Mouse (Mus musculus): ENCODE results near the gene Zbtb18. TPM values are rescaled to one million over a fixed set of nuclear protein-coding genes. Genes with fewer than 3 reads are reported as not detected.

Zbtb18 gene
- polyA plus RNA-seq, 1 experiment from 2014 or later, result 7.8 TPM

- no peak for DNase-seq (ENCODE audit: low spot score)
- no peak overlapping the region for H3K27ac ChIP-seq
- WGBS, result 81% methylated on average over 4 of the region's 4 CpGs
Measured at GRCm38 (mm10) chr1:177470091-177470490, 27.9 kb downstream of the Zbtb18 start.

GRCm38 (mm10) chr1:177470951-177471350, 28.8 kb downstream of the Zbtb18 start:
- H3K36me3 ChIP-seq, result no peaks in the 10 kb centered on the region
- H3K9me3 ChIP-seq, result no peaks in the 10 kb centered on the region
- H3K4me1 ChIP-seq (replicated peaks), result no peaks in the 10 kb centered on the region; the same call in 1 of the 2 replicates
- WGBS, result 74% methylated on average over 2 of the region's 2 CpGs
- no peak for DNase-seq (ENCODE audit: low spot score)
- H3K27me3 ChIP-seq (ENCODE audit: insufficient read depth, poor library complexity, severe bottlenecking), result no peaks in the 10 kb centered on the region
- H3K27ac ChIP-seq, result no peak overlapping the region
- no peak overlapping the region for H3K4me3 ChIP-seq

More at GRCm38 (mm10) chr1:177470091-177470490, 27.9 kb downstream of the Zbtb18 start:
- H3K36me3 ChIP-seq, result no peaks in the 10 kb centered on the region
- no peak overlapping the region for H3K4me3 ChIP-seq
- no peaks in the 10 kb centered on the region for H3K9me3 ChIP-seq
- no peaks in the 10 kb centered on the region for H3K27me3 ChIP-seq (ENCODE audit: insufficient read depth, poor library complexity, severe bottlenecking)
- no peaks in the 10 kb centered on the region; the same call in 1 of the 2 replicates for H3K4me1 ChIP-seq (replicated peaks)

- DNase-seq (ENCODE audit: low spot score), result no peak
- no peaks in the 10 kb centered on the region for H3K27me3 ChIP-seq (ENCODE audit: insufficient read depth, poor library complexity, severe bottlenecking)
- 87% methylated on average over 13 of the region's 13 CpGs for WGBS
- H3K9me3 ChIP-seq, result no peaks in the 10 kb centered on the region
- H3K4me1 ChIP-seq (replicated peaks), result no peaks in the 10 kb centered on the region; the same call in 1 of the 2 replicates
- no peaks in the 10 kb centered on the region for H3K36me3 ChIP-seq
- no peak overlapping the region for H3K27ac ChIP-seq
- H3K4me3 ChIP-seq, result no peak overlapping the region
Measured at GRCm38 (mm10) chr1:177475542-177476197, 33.5 kb downstream of the Zbtb18 start.

GRCm38 (mm10) chr1:177478578-177478977, 36.4 kb downstream of the Zbtb18 start:
- DNase-seq (ENCODE audit: low spot score), result no peak
- Histone ChIP-seq H3K4me1 (replicated peaks) (no peaks in the 10 kb centered on the region; the same call in 1 of the 2 replicates), H3K27me3 (ENCODE audit: insufficient read depth, poor library complexity, severe bottlenecking) (no peaks in the 10 kb centered on the region), H3K27ac (no peak overlapping the region), H3K9me3 (no peaks in the 10 kb centered on the region), H3K4me3 (no peak overlapping the region), H3K36me3 (no peaks in the 10 kb centered on the region)
- 79% methylated on average over 2 of the region's 2 CpGs for WGBS

GRCm38 (mm10) chr1:177479356-177480004, 37.3 kb downstream of the Zbtb18 start:
- Histone ChIP-seq H3K27me3 (ENCODE audit: insufficient read depth, poor library complexity, severe bottlenecking) (no peaks in the 10 kb centered on the region), H3K36me3 (no peaks in the 10 kb centered on the region), H3K9me3 (no peaks in the 10 kb centered on the region), H3K4me3 (no peak overlapping the region), H3K27ac (no peak overlapping the region), H3K4me1 (replicated peaks) (peaks cover 3% of the 10 kb centered on the region; the same call in 1 of the 2 replicates)
- WGBS, result 82% methylated on average over 10 of the region's 10 CpGs
- no peak for DNase-seq (ENCODE audit: low spot score)

- H3K36me3 ChIP-seq, result no peaks in the 10 kb centered on the region
- WGBS, result 94% methylated on average over 2 of the region's 2 CpGs
- H3K27me3 ChIP-seq (ENCODE audit: insufficient read depth, poor library complexity, severe bottlenecking), result no peaks in the 10 kb centered on the region
- H3K9me3 ChIP-seq, result no peaks in the 10 kb centered on the region
- peaks cover 15% of the 10 kb centered on the region for H3K4me1 ChIP-seq (replicated peaks)
- H3K27ac ChIP-seq, result no peak overlapping the region
- no peak for DNase-seq (ENCODE audit: low spot score)
- H3K4me3 ChIP-seq, result no peak overlapping the region
Measured at GRCm38 (mm10) chr1:177483612-177484011, 41.5 kb downstream of the Zbtb18 start.

- Histone ChIP-seq H3K27ac (no peak overlapping the region), H3K9me3 (no peaks in the 10 kb centered on the region), H3K4me3 (no peak overlapping the region), H3K36me3 (no peaks in the 10 kb centered on the region), H3K27me3 (ENCODE audit: insufficient read depth, poor library complexity, severe bottlenecking) (no peaks in the 10 kb centered on the region), H3K4me1 (replicated peaks) (peaks cover 15% of the 10 kb centered on the region)
- 83% methylated on average over 7 of the region's 7 CpGs for WGBS
- DNase-seq (ENCODE audit: low spot score), result no peak
Measured at GRCm38 (mm10) chr1:177484280-177484679, 42.1 kb downstream of the Zbtb18 start.

GRCm38 (mm10) chr1:177484680-177485079, 42.5 kb downstream of the Zbtb18 start:
- DNase-seq (ENCODE audit: low spot score), result no peak
- no peaks in the 10 kb centered on the region for H3K27me3 ChIP-seq (ENCODE audit: insufficient read depth, poor library complexity, severe bottlenecking)
- no peaks in the 10 kb centered on the region for H3K36me3 ChIP-seq
- peaks cover 15% of the 10 kb centered on the region for H3K4me1 ChIP-seq (replicated peaks)
- 0 out of 2 replicates have a peak overlapping the region, but pooled peaks have one; percentile 3 for H3K27ac ChIP-seq
- WGBS, result 60% methylated on average over 7 of the region's 7 CpGs
- no peak overlapping the region for H3K4me3 ChIP-seq
- H3K9me3 ChIP-seq, result no peaks in the 10 kb centered on the region

- no peaks in the 10 kb centered on the region for H3K27me3 ChIP-seq (ENCODE audit: insufficient read depth, poor library complexity, severe bottlenecking)
- no peak for DNase-seq (ENCODE audit: low spot score)
- no peak overlapping the region for H3K4me3 ChIP-seq
- H3K4me1 ChIP-seq (replicated peaks), result peaks cover 27% of the 10 kb centered on the region; the same call in 1 of the 2 replicates
- WGBS, result 78% methylated on average over 7 of the region's 7 CpGs
- no peaks in the 10 kb centered on the region for H3K9me3 ChIP-seq
- H3K27ac ChIP-seq, result no peak overlapping the region
- no peaks in the 10 kb centered on the region for H3K36me3 ChIP-seq
Measured at GRCm38 (mm10) chr1:177489844-177490243, 47.7 kb downstream of the Zbtb18 start.

GRCm38 (mm10) chr1:177490808-177491207, 48.7 kb downstream of the Zbtb18 start:
- WGBS, result 44% methylated on average over 4 of the region's 4 CpGs

GRCm38 (mm10) chr1:177491280-177491679, 49.1 kb downstream of the Zbtb18 start:
- DNase-seq (ENCODE audit: low spot score), result no peak
- H3K36me3 ChIP-seq, result no peaks in the 10 kb centered on the region
- H3K27me3 ChIP-seq (ENCODE audit: insufficient read depth, poor library complexity, severe bottlenecking), result no peaks in the 10 kb centered on the region
- peaks cover 24% of the 10 kb centered on the region; the same call in 1 of the 2 replicates for H3K4me1 ChIP-seq (replicated peaks)
- no peak overlapping the region for H3K4me3 ChIP-seq
- H3K9me3 ChIP-seq, result no peaks in the 10 kb centered on the region
- WGBS, result 69% methylated on average over 8 of the region's 8 CpGs
- H3K27ac ChIP-seq, result no peak overlapping the region; the same call in 1 of the 2 replicates

More at GRCm38 (mm10) chr1:177490808-177491207, 48.7 kb downstream of the Zbtb18 start:
- Histone ChIP-seq H3K27me3 (ENCODE audit: insufficient read depth, poor library complexity, severe bottlenecking) (no peaks in the 10 kb centered on the region), H3K4me3 (no peak overlapping the region), H3K4me1 (replicated peaks) (peaks cover 24% of the 10 kb centered on the region; the same call in 1 of the 2 replicates), H3K9me3 (no peaks in the 10 kb centered on the region), H3K27ac (peak overlapping the region; percentile 1; the same call in 1 of the 2 replicates), H3K36me3 (no peaks in the 10 kb centered on the region)
- DNase-seq (ENCODE audit: low spot score), result peak; percentile 22

- WGBS, result 90% methylated on average over 8 of the region's 8 CpGs
- Histone ChIP-seq H3K4me3 (no peak overlapping the region), H3K4me1 (replicated peaks) (peaks cover 18% of the 10 kb centered on the region; the same call in 1 of the 2 replicates), H3K36me3 (no peaks in the 10 kb centered on the region), H3K27ac (no peak overlapping the region), H3K9me3 (no peaks in the 10 kb centered on the region), H3K27me3 (ENCODE audit: insufficient read depth, poor library complexity, severe bottlenecking) (no peaks in the 10 kb centered on the region)
- DNase-seq (ENCODE audit: low spot score), result no peak
Measured at GRCm38 (mm10) chr1:177494306-177494705, 52.2 kb downstream of the Zbtb18 start.

GRCm38 (mm10) chr1:177494913-177495542, 52.9 kb downstream of the Zbtb18 start:
- Histone ChIP-seq H3K36me3 (no peaks in the 10 kb centered on the region), H3K4me1 (replicated peaks) (peaks cover 18% of the 10 kb centered on the region; the same call in 1 of the 2 replicates), H3K27me3 (ENCODE audit: insufficient read depth, poor library complexity, severe bottlenecking) (no peaks in the 10 kb centered on the region), H3K9me3 (no peaks in the 10 kb centered on the region), H3K4me3 (no peak overlapping the region), H3K27ac (no peak overlapping the region)
- WGBS, result 69% methylated on average over 9 of the region's 9 CpGs
- DNase-seq (ENCODE audit: low spot score), result no peak
